ENCODE assay signal across 17 mouse cellular contexts in genomic region chr16:44527218-44527905, GRCm38 (mm10). TPM values are rescaled to one million over a fixed set of nuclear protein-coding genes. Genes with fewer than 3 reads are reported as not detected.
A peak's percentile ranks its signal among the peaks of the same experiment; 100 is the strongest.
DNase-seq lines count a peak whose midpoint lies in the region; ATAC-seq lines count a peak whose summit lies in the region.
"Had no signal": no experiment of that assay in that cellular context is flagged by ENCODE, and none has a peak within 500 bp of the region (broad histone marks: within the 10 kb centered on the region; RNA-seq: fewer than 3 reads in every experiment).

No protein-coding gene starts in this region.

- no peak overlapping the region for H3K9ac ChIP-seq in midbrain, embryonic 15.5 days
- no peak overlapping the region for H3K9ac ChIP-seq in forebrain, embryonic 11.5 days (ENCODE audit: low read length)
- H3K9ac ChIP-seq in hindbrain, embryonic 12.5 days = peak overlapping the region; percentile 3; the same call in 1 of the 2 replicates
- no peak overlapping the region for H3K9ac ChIP-seq in midbrain, embryonic 13.5 days (replicated peaks)
- no peak overlapping the region for H3K9ac ChIP-seq in kidney, embryonic 16.5 days (replicated peaks; ENCODE audit: low read length)
- H3K9ac ChIP-seq: liver, embryonic 12.5 days; stomach, embryonic 15.5 days had no signal

- ATAC-seq in midbrain, embryonic 15.5 days (replicated peaks) = no peak
- ATAC-seq in forebrain, embryonic 11.5 days (replicated peaks; ENCODE audit: low FRiP score) = no peak
- ATAC-seq in hindbrain, embryonic 12.5 days (ENCODE audit: low FRiP score) = no peak
- no peak for ATAC-seq in midbrain, embryonic 13.5 days
- no peak for ATAC-seq in kidney, embryonic 16.5 days (ENCODE audit: low FRiP score, low TSS enrichment)
- ATAC-seq: activated CD4-positive, CD25-positive, alpha-beta regulatory T cell, adult 4 months; liver, embryonic 12.5 days had no signal

- H3K27me3 ChIP-seq in midbrain, embryonic 10.5 days (ENCODE audit: low read depth, poor library complexity, severe bottlenecking) = no peaks in the 10 kb centered on the region
- H3K27me3 ChIP-seq in midbrain, embryonic 15.5 days (replicated peaks) = no peaks in the 10 kb centered on the region
- no peaks in the 10 kb centered on the region for H3K27me3 ChIP-seq in forebrain, embryonic 11.5 days (ENCODE audit: control insufficient read depth, insufficient read depth, low read length)
- no peaks in the 10 kb centered on the region for H3K27me3 ChIP-seq in hindbrain, embryonic 12.5 days
- no peaks in the 10 kb centered on the region for H3K27me3 ChIP-seq in midbrain, embryonic 13.5 days
- H3K27me3 ChIP-seq in kidney, embryonic 16.5 days (ENCODE audit: insufficient read depth, low read length) = no peaks in the 10 kb centered on the region
- H3K27me3 ChIP-seq: CH12.LX; heart, embryonic 13.5 days; stomach, embryonic 15.5 days had no signal

- H3K4me1 ChIP-seq in midbrain, embryonic 10.5 days = peaks cover 75% of the 10 kb centered on the region
- peaks cover 45% of the 10 kb centered on the region for H3K4me1 ChIP-seq in midbrain, embryonic 15.5 days
- peaks cover 31% of the 10 kb centered on the region for H3K4me1 ChIP-seq in forebrain, embryonic 11.5 days (replicated peaks; ENCODE audit: control insufficient read depth, insufficient read depth, low read length)
- H3K4me1 ChIP-seq in hindbrain, embryonic 12.5 days = peaks cover 55% of the 10 kb centered on the region
- H3K4me1 ChIP-seq in midbrain, embryonic 13.5 days (replicated peaks) = peaks cover 74% of the 10 kb centered on the region
- H3K4me1 ChIP-seq in kidney, embryonic 16.5 days (ENCODE audit: insufficient read depth, low read length) = peaks cover 54% of the 10 kb centered on the region

- DNase-seq in midbrain, embryonic 10.5 days (ENCODE audit: low spot score) = no peak
- peak; percentile 47 for DNase-seq in forebrain, embryonic 11.5 days (ENCODE audit: low spot score)
- no peak for DNase-seq in thymus, postnatal 14 days
- DNase-seq in ovary, postnatal 36 days (ENCODE audit: low spot score) = no peak
- DNase-seq: gastrocnemius, postnatal 36 days; kidney, adult 8-10 months; thymus, postnatal 36 days had no signal

- peak overlapping the region; percentile 89 for H3K27ac ChIP-seq in midbrain, embryonic 10.5 days (replicated peaks)
- no peak overlapping the region for H3K27ac ChIP-seq in midbrain, embryonic 15.5 days
- peak overlapping the region; percentile 64 for H3K27ac ChIP-seq in forebrain, embryonic 11.5 days (ENCODE audit: low read depth, low read length)
- peak overlapping the region; percentile 35; the same call in 1 of the 2 replicates for H3K27ac ChIP-seq in hindbrain, embryonic 12.5 days
- H3K27ac ChIP-seq in midbrain, embryonic 13.5 days = peak overlapping the region; percentile 65
- no peak overlapping the region for H3K27ac ChIP-seq in kidney, embryonic 16.5 days (ENCODE audit: low read length)
- H3K27ac ChIP-seq: liver, embryonic 12.5 days; stomach, embryonic 15.5 days had no signal

- WGBS in midbrain, embryonic 10.5 days = 57% methylated on average over 11 of the region's 11 CpGs
- 40% methylated on average over 11 of the region's 11 CpGs for WGBS in midbrain, embryonic 15.5 days
- 42% methylated on average over 11 of the region's 11 CpGs for WGBS in forebrain, embryonic 11.5 days
- 42% methylated on average over 11 of the region's 11 CpGs for WGBS in hindbrain, embryonic 12.5 days
- 43% methylated on average over 11 of the region's 11 CpGs for WGBS in midbrain, embryonic 13.5 days
- WGBS in kidney, embryonic 16.5 days = 41% methylated on average over 11 of the region's 11 CpGs

- H3K4me3 ChIP-seq in midbrain, embryonic 10.5 days = no peak overlapping the region
- H3K4me3 ChIP-seq in midbrain, embryonic 15.5 days = no peak overlapping the region
- H3K4me3 ChIP-seq in forebrain, embryonic 11.5 days (ENCODE audit: low read depth, low read length) = no peak overlapping the region
- no peak overlapping the region for H3K4me3 ChIP-seq in hindbrain, embryonic 12.5 days
- no peak overlapping the region for H3K4me3 ChIP-seq in midbrain, embryonic 13.5 days (replicated peaks)
- H3K4me3 ChIP-seq in kidney, embryonic 16.5 days (ENCODE audit: low read length) = no peak overlapping the region
- H3K4me3 ChIP-seq: heart, embryonic 13.5 days; liver, embryonic 12.5 days; myocyte; stomach, embryonic 15.5 days had no signal

- H3K9me3 ChIP-seq in midbrain, embryonic 10.5 days (replicated peaks) = peaks cover 4% of the 10 kb centered on the region
- no peaks in the 10 kb centered on the region for H3K9me3 ChIP-seq in midbrain, embryonic 15.5 days
- H3K9me3 ChIP-seq in forebrain, embryonic 11.5 days (ENCODE audit: control insufficient read depth, low read length) = peaks cover 4% of the 10 kb centered on the region; the same call in 1 of the 2 replicates
- H3K9me3 ChIP-seq in hindbrain, embryonic 12.5 days (replicated peaks) = no peaks in the 10 kb centered on the region
- no peaks in the 10 kb centered on the region for H3K9me3 ChIP-seq in midbrain, embryonic 13.5 days
- no peaks in the 10 kb centered on the region for H3K9me3 ChIP-seq in kidney, embryonic 16.5 days (ENCODE audit: low read length)
- H3K9me3 ChIP-seq: heart, embryonic 13.5 days; liver, embryonic 12.5 days; stomach, embryonic 15.5 days had no signal

- no peak overlapping the region for H3K4me2 ChIP-seq in midbrain, embryonic 15.5 days
- no peak overlapping the region for H3K4me2 ChIP-seq in forebrain, embryonic 11.5 days (ENCODE audit: low read depth, low read length, severe bottlenecking)
- no peak overlapping the region; the same call in 1 of the 2 replicates for H3K4me2 ChIP-seq in hindbrain, embryonic 12.5 days (replicated peaks)
- peak overlapping the region; percentile 19 for H3K4me2 ChIP-seq in midbrain, embryonic 13.5 days (replicated peaks)
- H3K4me2 ChIP-seq in kidney, embryonic 16.5 days (replicated peaks; ENCODE audit: low read depth, low read length) = no peak overlapping the region
- H3K4me2 ChIP-seq: liver, embryonic 12.5 days; stomach, embryonic 15.5 days had no signal

- H3K36me3 ChIP-seq in midbrain, embryonic 10.5 days = peaks cover 8% of the 10 kb centered on the region
- no peaks in the 10 kb centered on the region for H3K36me3 ChIP-seq in midbrain, embryonic 15.5 days (replicated peaks)
- peaks cover 3% of the 10 kb centered on the region; the same call in 1 of the 2 replicates for H3K36me3 ChIP-seq in forebrain, embryonic 11.5 days (ENCODE audit: control insufficient read depth, insufficient read depth, low read length)
- H3K36me3 ChIP-seq in hindbrain, embryonic 12.5 days = peaks cover 3% of the 10 kb centered on the region; the same call in 1 of the 2 replicates
- peaks cover 3% of the 10 kb centered on the region; the same call in 1 of the 2 replicates for H3K36me3 ChIP-seq in midbrain, embryonic 13.5 days
- H3K36me3 ChIP-seq in kidney, embryonic 16.5 days (ENCODE audit: insufficient read depth, low read length) = peaks cover 4% of the 10 kb centered on the region; the same call in 1 of the 2 replicates
- H3K36me3 ChIP-seq: liver, embryonic 12.5 days; stomach, embryonic 15.5 days had no signal

RNA-seq across cellular contexts. Expression of gene Boc, which starts 31.3 kb away (rescaled TPM):
- 30.8 and 37.1 TPM in 2 replicates for polyA plus RNA-seq in midbrain, embryonic 10.5 days (2016; fragmentation: Nextera tagmentation; extraction: Ambion mirVana)
- polyA plus RNA-seq in midbrain, embryonic 15.5 days (2015; fragmentation: Nextera tagmentation; extraction: Ambion mirVana) = 11.7 and 15.8 TPM in 2 replicates
- 35.6 and 35.9 TPM in 2 replicates for polyA plus RNA-seq in forebrain, embryonic 11.5 days (2014; fragmentation: Nextera tagmentation; extraction: Ambion mirVana)
- polyA plus RNA-seq in hindbrain, embryonic 12.5 days (2016; fragmentation: Nextera tagmentation; extraction: Ambion mirVana) = 35.5 and 37.5 TPM in 2 replicates
- 22.5 and 27.3 TPM in 2 replicates for polyA plus RNA-seq in midbrain, embryonic 13.5 days (2015; fragmentation: Nextera tagmentation; extraction: Ambion mirVana)
- 23.2 and 24.0 TPM in 2 replicates for polyA plus RNA-seq in kidney, embryonic 16.5 days (2015; fragmentation: Nextera tagmentation; extraction: Ambion mirVana)

Comparison
In these comparisons a context has a peak if more than half of its experiments do, and no peak if none do; other contexts are left out.
1. H3K27ac ChIP-seq: peak in midbrain, embryonic 10.5 days (single experiment), forebrain, embryonic 11.5 days (single experiment), hindbrain, embryonic 12.5 days (single experiment) and midbrain, embryonic 13.5 days (single experiment); none in midbrain, embryonic 15.5 days (single experiment) and kidney, embryonic 16.5 days (single experiment).